In genomic region chr9:122571402-122572059, GRCm38 (mm10) we compare ENCODE assay signal across 8 mouse cellular contexts.
DNase-seq lines count a peak whose midpoint lies in the region; ATAC-seq lines count a peak whose summit lies in the region.

No protein-coding gene starts in this region.

- H3K36me3 ChIP-seq in kidney, embryonic 15.5 days: no peaks in the 10 kb centered on the region
- no peaks in the 10 kb centered on the region for H3K36me3 ChIP-seq in hindbrain, embryonic 11.5 days (ENCODE audit: control insufficient read depth, insufficient read depth, low read length)
- H3K36me3 ChIP-seq in megakaryocyte, embryonic 14.5 days (replicated peaks; ENCODE audit: low read length): no peaks in the 10 kb centered on the region

- H3K9me3 ChIP-seq in kidney, embryonic 15.5 days (replicated peaks): no peaks in the 10 kb centered on the region
- H3K9me3 ChIP-seq in hindbrain, embryonic 11.5 days (ENCODE audit: control insufficient read depth, low read length): no peaks in the 10 kb centered on the region
- H3K9me3 ChIP-seq in megakaryocyte, embryonic 14.5 days: 0 out of 2 replicates have a peak, but pooled peaks cover 3% of the 10 kb centered on the region

- peaks cover 97% of the 10 kb centered on the region for H3K27me3 ChIP-seq in kidney, embryonic 15.5 days
- H3K27me3 ChIP-seq in hindbrain, embryonic 11.5 days (ENCODE audit: control insufficient read depth, insufficient read depth, low read length): peaks cover 67% of the 10 kb centered on the region
- peaks cover 84% of the 10 kb centered on the region for H3K27me3 ChIP-seq in megakaryocyte, embryonic 14.5 days (replicated peaks)

- no peak overlapping the region for H3K9ac ChIP-seq in kidney, embryonic 15.5 days
- peak overlapping the region; percentile 42; the same call in 1 of the 2 replicates for H3K9ac ChIP-seq in hindbrain, embryonic 11.5 days (ENCODE audit: low read depth, low read length)

- H3K27ac ChIP-seq in kidney, embryonic 15.5 days: no peak overlapping the region
- H3K27ac ChIP-seq in hindbrain, embryonic 11.5 days (ENCODE audit: low read depth, low read length): peak overlapping the region; percentile 60; the same call in 1 of the 2 replicates

- ATAC-seq in kidney, embryonic 15.5 days (replicated peaks; ENCODE audit: low FRiP score): peak; percentile 14
- ATAC-seq in hindbrain, embryonic 11.5 days (ENCODE audit: low FRiP score): no peak
- no peak for ATAC-seq in inflammation-experienced regulatory T-cells, adult 6 months

- peak overlapping the region; percentile 58 for H3K4me3 ChIP-seq in kidney, embryonic 15.5 days (replicated peaks)
- H3K4me3 ChIP-seq in hindbrain, embryonic 11.5 days (ENCODE audit: low read depth, low read length): peak overlapping the region; percentile 53
- H3K4me3 ChIP-seq in megakaryocyte, embryonic 14.5 days (replicated peaks): peak overlapping the region; percentile 42

- H3K4me2 ChIP-seq in kidney, embryonic 15.5 days: peak overlapping the region; percentile 96
- peak overlapping the region; percentile 91 for H3K4me2 ChIP-seq in hindbrain, embryonic 11.5 days (replicated peaks; ENCODE audit: low read depth, low read length)

- no peak for DNase-seq in kidney, adult 8-10 months
- peak; percentile 62 for DNase-seq in embryo, embryonic 10 days (ENCODE audit: low spot score)
- DNase-seq in hindbrain, embryonic 11.5 days (ENCODE audit: low spot score): peak; percentile 62
- no peak for DNase-seq in thymus, postnatal 36 days
- DNase-seq in spleen, postnatal 4 days (ENCODE audit: low spot score in 2 of 2): no peak

- WGBS in kidney, embryonic 15.5 days: 1% methylated on average over 36 of the region's 37 CpGs
- under 1% methylated on average over 37 of the region's 37 CpGs for WGBS in hindbrain, embryonic 11.5 days

- H3K4me1 ChIP-seq in kidney, embryonic 15.5 days: peaks cover 38% of the 10 kb centered on the region
- peaks cover 4% of the 10 kb centered on the region for H3K4me1 ChIP-seq in hindbrain, embryonic 11.5 days (replicated peaks; ENCODE audit: control insufficient read depth, insufficient read depth, low read length)
- peaks cover 17% of the 10 kb centered on the region for H3K4me1 ChIP-seq in megakaryocyte, embryonic 14.5 days

Comparison
In these comparisons a context has a peak if more than half of its experiments do, and no peak if none do; other contexts are left out.
1. DNase-seq: peak in embryo, embryonic 10 days (single experiment) and hindbrain, embryonic 11.5 days (single experiment); none in kidney, adult 8-10 months (0 of 2), thymus, postnatal 36 days (0 of 2) and spleen, postnatal 4 days (0 of 2).
2. Peak in every context shown above with its lines, with median percentiles within 50 percentile points of each other: H3K4me3 ChIP-seq.